Mouse (Mus musculus) layer of hippocampus, adult 8-10 months (tissue): ENCODE data around the gene Pcolce2. TPM values are rescaled to one million over a fixed set of nuclear protein-coding genes. Genes with fewer than 3 reads are reported as not detected.
"Not testable (repeated sequence)": the region's sequence is repeated elsewhere in the genome, so short reads cannot be mapped to it uniquely, and the experiment has no call there.

Experiments used
- DNase-seq, 2 experiments: peaks; one replicate each; pipeline ENCODE4 v3.0.0; 2022; ENCODE audit warnings: low spot score in 2 of 2
- total RNA-seq, 4 experiments: library from RNA; stranded (reverse); gene quantifications; 2 replicates each; pipeline ENCODE4 v1.2.4; 2022

Pcolce2 gene
- total RNA-seq = 1 to 10 TPM; 2.6 to 4.7 (median 2.9) TPM

DNA sequence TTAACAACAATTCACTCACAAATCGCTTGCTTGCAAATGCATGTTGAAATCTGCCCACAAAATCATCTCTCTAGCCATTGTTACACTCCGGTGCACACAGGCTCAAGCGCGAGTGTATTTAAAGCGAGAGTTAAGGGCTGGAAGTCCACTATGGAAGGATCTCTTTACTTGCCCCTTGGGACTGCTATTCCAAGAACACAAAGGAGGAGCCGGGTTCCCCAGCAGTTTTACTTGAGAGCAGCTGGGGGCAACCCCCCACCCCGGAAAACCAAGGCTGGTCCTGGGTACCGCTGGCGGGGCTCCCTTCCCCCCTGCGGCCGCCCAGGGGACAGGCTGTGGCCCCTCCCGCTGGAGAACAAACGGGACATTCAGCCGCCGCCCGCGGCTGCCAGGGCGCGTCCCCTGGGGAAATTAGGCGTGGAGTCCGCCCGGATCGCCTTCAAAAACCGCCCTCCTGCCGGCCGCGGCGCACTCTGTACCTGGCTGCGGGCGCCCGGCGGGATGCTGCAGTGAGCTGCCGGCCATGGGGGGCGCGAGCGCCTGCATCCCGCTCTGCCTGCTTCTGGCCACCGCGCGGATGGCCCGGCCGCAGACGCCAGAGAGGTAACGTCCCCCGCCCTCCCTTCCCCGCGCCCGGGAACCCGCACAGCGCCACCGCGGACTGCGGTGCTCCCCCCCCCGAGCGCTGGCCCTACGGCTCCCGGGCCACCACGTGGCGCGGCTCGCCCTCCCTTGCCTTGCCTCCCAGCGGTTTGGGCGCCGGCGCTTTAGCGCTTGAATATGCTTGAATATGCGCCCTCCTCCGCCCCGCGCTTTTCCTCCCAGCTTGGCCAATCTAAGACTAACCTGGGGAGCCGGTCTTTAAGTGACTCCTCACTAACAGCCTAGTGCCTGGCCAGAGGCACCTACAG, at the start of gene Pcolce2:
Pcolce2 (plus strand) TSS at position 331 of the 911 bp plus-strand sequence.
- DNase-seq = peak in 1 of 2 experiments; percentile 4

DNA sequence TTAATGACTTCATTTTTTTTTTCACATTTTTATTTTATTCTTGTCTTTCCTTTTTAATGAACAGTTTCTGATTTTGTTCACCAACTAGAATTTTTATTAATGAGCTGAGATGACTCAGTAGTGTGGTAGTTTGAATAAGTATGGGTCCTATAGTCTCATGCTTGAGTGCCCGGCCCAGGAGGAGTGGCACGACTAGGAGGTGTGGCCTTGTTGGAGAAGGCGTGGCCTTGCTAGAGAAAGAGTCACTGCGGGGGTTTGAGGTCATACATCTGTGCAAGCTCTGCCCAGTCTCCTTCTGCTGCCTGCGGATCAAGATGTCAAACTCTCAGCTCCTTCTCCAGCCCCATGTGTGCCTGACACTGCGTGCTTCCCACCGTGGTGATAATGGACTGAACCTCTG, 49.3 kb upstream of the Pcolce2 start:
- DNase-seq = no peak

GRCm38 (mm10) chr9:95594291-95594690, 43.1 kb upstream of the Pcolce2 start:
- no peak for DNase-seq

DNA sequence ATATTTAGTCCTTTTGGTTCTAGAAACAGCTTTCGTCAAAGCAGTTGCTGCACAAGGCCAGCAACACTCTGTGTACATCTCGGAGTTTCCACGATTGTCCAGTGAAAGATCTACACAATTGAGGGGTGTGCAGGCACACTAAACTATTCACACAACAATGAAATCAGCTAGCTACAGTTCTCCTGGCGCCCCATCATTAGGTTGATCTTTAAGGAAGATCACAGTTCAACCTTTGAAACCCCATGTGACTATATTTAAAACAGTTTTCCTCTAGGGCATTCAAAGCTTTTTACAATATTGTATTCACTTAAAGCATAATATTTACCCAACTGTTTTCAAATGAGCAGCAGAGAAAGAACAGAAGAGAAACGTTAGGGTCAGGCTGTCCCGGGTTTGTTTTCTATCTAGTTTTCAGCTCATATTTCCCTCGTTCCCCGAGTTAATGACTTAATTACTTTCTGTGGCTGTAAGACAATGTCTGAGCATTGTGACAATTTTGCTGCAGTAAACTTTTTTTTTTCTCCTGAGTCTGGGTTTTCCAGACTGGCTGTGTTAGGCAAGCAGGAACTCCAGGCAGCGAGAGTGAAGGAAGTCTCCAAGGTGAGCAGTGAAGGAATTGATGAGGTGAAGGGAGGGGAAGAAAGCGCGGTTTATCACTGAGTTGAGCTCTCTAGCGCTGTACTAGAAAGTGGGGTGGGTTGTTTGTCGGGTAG, 39.8 kb upstream of the Pcolce2 start:
- no peak for DNase-seq

DNA sequence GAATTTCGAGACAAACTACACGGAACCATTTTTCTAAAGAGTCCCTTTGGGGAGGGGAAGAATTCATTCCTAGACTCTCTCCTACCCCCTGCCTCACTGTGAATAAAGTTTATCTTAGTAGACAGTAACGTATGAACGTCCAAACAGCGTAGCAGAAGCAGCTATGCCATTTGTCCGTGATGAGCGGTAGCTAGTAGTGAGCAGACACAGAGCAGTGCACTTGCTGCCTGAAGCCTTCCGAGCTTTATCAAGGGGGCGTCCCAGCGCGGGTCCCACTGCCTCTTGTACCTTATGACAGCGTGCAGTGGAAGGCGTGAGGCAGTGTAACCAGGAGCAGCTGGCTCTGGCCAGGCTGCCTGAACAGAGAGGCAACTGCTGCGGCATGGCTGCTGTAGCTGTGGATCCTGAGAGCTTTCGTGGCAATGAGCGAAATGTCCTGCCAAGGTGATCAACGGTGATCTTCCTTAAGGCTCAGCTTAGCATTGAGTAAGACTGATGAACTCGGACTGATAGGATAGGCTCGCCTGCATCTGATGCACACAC, 39.2 kb upstream of the Pcolce2 start:
- no peak for DNase-seq

DNA sequence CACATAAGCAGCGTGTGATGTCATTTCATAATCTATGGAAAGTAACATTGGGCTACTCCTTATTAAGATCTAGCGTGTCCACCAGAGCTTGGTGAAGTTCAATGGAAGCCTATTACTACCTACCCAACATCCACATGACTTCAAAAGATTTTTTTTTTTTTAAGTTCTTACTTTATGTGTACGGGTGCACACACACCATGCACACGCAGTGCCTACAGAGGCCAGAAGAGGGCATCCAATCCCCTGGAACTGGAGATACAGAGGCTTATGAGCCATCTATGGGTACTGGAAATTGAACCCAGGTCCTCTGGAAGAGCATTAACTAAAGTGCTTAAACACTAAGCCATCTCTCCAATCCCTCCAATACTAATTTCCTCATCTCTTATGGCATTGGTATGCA, 38.0 kb upstream of the Pcolce2 start:
- DNase-seq = no peak

DNA sequence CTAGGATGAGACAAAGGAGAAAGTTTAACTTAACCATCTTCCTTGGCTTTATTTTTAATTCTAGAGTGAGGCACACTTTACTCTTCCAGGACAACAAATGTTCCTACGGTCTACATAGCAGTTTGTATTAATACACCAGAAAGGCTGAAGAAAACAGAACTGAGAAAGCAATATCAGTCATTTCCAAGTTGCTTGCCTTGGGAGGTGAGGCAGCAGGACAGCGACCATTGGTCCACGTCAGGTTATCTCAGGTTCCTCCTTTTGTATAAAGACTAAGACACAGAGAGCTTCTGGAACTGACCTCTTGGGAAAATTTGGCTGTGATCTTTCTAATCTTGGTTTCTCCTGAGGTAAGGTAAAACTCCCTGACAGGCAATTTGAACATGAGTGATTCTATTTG, 34.6 kb upstream of the Pcolce2 start:
- no peak for DNase-seq

DNA sequence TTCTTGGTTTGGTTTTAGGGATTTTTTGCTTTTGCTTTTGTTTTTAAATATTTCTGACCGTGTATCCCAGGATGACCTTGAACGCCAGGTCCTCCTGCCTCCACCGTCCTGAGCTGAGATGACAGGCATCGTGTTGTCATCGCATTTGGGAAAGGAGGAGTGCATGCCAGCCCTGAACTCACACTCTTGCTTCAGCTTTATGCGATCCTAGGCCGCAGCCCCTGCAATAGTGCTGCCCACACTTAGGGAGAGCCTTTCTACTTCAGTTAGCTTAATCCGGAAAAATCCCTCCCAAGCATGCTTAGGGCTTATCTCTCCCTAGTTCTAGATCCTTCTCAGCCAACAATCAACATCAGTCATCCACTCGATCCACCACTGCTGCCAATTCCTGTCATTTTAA, 34.1 kb upstream of the Pcolce2 start:
- no peak for DNase-seq

GRCm38 (mm10) chr9:95607196-95607595, 30.2 kb upstream of the Pcolce2 start:
- DNase-seq = no peak

DNA sequence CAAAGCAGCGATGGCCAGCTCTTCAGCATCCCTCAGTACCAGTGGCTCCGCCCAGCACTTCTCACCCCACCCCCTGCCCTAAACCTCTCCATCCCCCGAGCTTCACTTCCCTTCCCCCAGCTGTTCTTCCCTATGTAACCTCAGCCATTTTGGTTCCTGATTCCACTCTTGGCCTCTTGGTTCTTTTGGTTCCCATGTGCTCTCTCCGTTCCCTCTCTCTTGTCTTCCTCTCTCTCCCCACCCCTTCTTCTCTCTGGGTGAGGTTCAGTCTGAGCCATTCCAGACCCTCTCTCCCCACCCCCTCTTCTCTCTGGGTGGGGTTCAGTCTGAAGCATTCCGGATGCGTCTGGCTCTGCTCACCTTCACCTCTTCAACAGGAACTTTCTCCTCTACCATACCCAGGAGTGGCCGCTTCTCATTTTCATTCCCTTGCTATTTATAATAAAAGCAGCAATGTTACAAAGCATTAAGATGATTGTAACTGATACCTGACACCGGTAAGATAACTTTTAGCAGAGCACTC, 25.1 kb upstream of the Pcolce2 start:
- DNase-seq = no peak

DNA sequence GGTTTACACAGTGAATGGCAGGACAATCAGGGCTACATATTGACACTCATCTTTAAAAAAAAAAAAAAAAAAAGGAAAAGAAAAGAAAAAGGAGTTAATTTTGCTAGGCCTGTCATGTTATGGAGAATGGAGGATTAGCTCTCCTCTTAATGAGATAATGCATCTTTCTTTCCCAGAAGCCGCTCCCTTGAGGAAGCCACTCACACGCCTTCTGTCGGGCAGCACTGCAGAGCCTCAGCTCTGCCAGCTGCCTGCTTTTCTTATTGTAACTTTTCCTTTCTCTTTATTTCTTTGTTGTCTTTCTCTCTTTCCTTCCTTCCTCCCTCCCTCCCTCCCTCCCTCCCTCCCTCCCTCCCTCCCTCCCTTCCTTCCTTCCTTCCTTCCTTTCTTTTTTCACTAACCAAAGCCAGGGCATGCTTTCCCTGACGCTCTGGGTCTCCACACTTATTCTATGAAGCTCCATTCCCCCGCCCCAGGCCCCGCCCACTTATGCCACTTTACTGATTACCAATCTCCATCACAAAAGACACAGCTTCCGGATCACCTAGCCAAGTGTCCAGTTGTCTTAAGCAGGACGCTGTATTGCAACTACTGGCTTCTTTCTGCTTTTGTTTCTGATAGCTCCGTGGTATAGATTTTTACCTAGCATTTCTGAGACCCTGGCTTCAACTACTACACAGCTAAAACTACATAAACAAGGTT, 23.8 kb upstream of the Pcolce2 start:
- no peak for DNase-seq

GRCm38 (mm10) chr9:95614861-95615615, 22.4 kb upstream of the Pcolce2 start:
- no peak for DNase-seq

GRCm38 (mm10) chr9:95615961-95616360, 21.4 kb upstream of the Pcolce2 start:
- DNase-seq = no peak

- DNase-seq = no peak
Measured at GRCm38 (mm10) chr9:95618572-95618971, 18.8 kb upstream of the Pcolce2 start.

- no peak for DNase-seq
Measured at GRCm38 (mm10) chr9:95624072-95624471, 13.3 kb upstream of the Pcolce2 start.

GRCm38 (mm10) chr9:95628439-95628948, 8.9 kb upstream of the Pcolce2 start:
- no peak for DNase-seq

DNA sequence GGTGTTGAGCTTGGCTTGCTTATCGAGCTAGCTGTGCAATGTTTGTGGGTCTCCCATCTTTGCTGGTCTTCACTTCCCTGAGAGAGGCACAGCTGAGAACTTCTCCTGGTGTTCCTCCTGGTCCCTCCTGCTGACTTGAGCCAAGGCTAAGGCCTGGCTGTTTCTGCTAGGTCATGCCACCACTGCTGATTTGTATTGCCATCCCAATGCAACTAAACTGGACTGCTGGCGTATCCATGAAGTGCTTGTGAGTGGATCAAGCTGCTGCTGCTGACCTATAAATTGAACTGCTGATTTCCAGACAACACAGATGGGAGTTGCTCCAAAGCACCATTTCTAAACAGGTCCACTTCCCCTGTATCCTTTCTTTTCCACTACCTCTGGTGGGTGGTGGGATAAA, 7.8 kb upstream of the Pcolce2 start:
- not testable (repeated sequence) for DNase-seq

GRCm38 (mm10) chr9:95636395-95636794, 1.0 kb upstream of the Pcolce2 start:
- DNase-seq = no peak

- no peak for DNase-seq
Measured at GRCm38 (mm10) chr9:95639919-95640318, 2.5 kb downstream of the Pcolce2 start.

- DNase-seq = no peak
Measured at GRCm38 (mm10) chr9:95645926-95646325, 8.5 kb downstream of the Pcolce2 start.
